Mouse (Mus musculus) neutrophil, adult 5-6 weeks (primary cell): ENCODE results near the gene Baiap2. TPM values are rescaled to one million over a fixed set of nuclear protein-coding genes. Genes with fewer than 3 reads are reported as not detected.

ENCODE experiments used
- ATAC-seq: fragments of 151-379, 151-347 bp; 2 replicates; pipeline ENCODE4 v1.8.0; 2017; ENCODE audit warnings: mild to moderate bottlenecking, moderate TSS enrichment; ENCODE audit not compliant: insufficient number of reproducible peaks, poor library complexity, low FRiP score, severe bottlenecking; ENCODE audit errors: extremely low read depth
- total RNA-seq: library from RNA; stranded (forward); fragments of 200-1000 nt; gene quantifications from 2 replicates; pipeline ENCODE4 v1.2.3, GENCODE M21; 2017

The Baiap2 gene
- total RNA-seq, 1 experiment from 2014 or later = 14.7 TPM

- no peak for ATAC-seq
Observed at GRCm38 (mm10) chr11:119997351-119997750, 54.8 kb downstream of the Baiap2 start.

DNA sequence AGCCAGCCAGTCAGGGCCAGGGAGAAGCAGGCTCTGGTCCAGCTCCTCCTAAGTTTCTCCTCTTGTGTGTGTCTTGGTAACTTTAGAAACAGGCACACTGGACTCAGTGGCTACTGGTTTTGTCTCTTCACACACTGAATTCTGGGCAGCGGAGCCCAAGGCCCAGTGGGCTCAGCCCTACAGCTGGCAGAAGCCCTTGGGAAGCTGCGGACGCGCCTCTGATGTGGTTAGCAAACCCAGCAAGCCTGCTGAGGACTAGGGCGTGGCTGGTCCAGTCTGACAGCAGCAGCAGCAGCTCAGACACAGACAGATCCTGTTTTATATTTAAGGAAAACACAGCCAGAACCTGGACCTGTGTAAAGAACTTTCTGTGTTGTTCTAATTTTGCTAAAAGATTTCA is 59.5 kb downstream of the Baiap2 start:
- no peak for ATAC-seq

GRCm38 (mm10) chr11:120002634-120003220 is 60.2 kb downstream of the Baiap2 start:
- no peak for ATAC-seq

DNA sequence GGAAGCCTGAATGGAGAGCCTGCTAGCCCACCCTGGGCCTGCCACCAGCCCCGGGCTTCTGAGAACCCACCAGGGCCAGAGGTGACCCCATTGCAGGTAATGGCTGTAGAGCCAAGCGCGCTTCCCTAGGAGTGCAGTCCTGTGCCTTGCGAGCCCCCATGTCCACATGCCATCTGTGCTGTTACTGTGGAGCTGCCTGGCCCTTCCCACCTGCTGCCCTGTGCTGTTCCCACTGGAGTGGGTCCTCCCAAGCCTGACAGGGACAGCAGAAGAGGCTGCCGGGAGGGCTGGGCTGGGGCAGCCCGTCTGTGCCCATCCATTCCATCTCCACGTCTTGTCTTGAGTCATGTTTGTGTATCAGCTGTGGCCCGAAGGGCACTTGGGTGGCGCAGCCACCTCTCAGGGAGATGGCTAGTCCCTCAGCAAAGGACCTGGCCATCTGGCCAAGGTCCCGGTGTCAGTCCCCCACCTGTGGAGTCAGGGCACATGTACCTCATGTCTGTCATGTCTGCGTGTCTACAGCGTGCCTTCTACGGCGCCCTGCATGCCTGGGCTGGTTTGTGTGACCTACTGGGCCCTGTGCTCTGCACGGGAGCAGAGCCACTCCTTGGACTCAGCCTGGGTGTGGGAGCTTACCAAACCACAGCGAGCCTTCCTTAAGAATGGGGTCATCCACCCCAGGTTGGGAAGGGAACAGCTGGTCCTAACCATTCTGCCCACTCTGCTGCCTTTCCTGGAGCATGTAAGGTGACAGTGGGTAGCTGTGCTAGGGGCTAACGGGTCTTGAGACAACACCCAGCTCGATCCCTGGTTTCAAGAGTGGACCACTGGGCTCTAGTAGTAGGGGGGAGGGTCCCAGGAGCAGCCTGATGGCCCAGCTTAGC is 63.1 kb downstream of the Baiap2 start:
- no peak for ATAC-seq

DNA sequence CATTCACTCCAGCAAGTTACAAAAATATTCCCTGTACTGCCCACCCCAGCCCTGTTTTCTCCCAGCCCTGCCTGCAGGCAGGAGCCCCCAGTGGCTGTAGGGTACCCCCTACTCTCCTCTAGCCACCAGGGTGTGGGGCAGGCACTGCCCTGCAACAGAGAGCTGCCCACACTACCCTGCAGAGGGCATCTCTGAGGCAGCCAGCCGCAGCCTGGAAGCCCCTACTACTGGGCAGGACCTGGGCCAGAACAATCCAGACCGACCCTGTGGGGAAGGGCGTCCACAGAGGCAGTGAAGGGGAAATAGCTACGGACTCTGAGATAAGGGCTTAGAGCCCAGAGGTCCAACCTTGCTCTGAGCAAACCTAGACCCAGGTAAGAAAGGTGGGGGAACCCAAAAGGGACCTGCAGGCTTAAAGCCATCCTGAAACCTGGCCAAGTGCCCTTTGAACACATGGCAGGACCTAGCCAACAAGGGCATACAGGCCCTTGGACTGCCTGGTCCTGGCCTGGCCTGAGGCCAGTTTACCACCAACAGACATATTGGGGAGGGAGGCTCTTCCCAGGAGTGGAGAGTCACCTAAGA is 65.0 kb downstream of the Baiap2 start:
- no peak for ATAC-seq

DNA sequence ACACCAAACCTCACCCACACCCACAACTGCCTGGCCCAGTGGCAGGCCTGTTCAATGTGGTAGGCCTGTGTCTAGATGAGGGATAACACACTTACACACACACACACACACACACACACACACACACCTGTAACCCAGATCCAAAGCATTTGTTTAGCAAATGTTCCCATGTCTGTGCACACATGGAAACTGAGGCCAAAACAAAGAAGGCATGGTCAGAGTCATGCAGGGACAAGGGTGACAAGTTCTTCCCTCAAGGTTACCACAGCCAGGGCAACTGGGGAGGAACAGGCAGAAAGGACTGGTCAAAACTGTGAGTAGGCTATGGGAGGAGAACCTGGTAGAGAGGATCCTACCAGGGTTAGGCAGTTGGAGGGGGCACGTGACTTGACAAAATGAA is 65.9 kb downstream of the Baiap2 start:
- ATAC-seq = no peak

GRCm38 (mm10) chr11:120008956-120009355 is 66.4 kb downstream of the Baiap2 start:
- ATAC-seq = no peak

DNA sequence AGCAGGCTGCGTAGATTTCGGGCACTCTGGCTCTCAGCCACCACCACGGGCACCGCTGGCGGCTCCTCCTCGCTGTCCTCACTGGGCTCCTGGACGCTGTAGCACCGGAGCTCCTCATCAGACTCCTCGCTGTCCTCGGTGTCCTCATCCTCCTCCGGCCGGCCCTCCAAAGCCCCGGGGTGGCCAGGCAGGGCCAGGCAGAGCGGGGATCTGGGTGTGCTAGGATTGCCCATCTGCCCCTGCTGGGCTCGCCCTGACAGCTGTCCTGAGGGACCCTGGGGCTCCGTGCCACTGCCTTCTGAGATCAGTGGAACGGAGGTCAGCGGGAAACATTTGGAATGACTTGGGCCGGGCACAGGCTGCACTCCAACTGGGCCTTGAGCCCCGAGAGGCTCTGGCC is 67.4 kb downstream of the Baiap2 start:
- ATAC-seq = no peak

- no peak for ATAC-seq
Observed at GRCm38 (mm10) chr11:120011114-120011760, 68.7 kb downstream of the Baiap2 start.

DNA sequence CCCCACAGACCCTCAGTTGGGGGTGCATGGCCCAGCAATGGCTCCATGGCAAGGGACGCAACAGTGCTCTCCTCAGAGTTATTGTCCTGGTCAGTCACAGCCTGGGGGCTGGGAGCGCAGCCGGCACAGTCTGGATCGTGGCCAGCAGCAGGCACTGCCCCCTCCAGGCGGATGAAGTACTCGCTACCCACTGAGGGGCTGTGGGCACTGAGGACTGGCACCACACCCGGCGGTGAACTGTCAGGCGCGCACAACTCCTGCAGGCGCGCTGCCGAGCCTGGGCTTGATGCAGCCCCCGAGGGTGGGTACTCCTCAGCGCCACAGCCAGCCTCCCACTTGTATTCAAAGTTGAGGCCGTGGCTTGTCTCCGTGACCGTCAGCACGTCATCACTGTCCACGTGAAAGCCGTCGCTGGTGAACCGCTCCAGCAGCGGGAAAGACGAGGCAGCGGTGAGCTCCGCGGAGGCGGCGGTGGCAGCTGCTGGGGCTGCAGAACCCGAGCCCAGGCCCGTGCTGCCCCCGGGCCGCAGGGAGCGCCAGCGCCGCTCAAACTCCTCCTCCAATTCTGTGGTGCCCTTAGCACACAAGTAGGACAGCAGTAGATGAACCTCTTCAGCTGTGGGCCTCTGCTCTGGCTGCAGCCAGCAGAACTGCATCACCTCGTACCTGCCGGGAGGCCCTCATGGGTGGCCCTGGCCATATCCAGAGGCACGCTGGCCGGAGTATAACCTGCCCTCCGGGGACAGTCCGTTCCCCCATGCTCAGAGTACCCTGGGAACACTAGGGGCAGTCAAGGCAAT is 69.4 kb downstream of the Baiap2 start:
- no peak for ATAC-seq

DNA sequence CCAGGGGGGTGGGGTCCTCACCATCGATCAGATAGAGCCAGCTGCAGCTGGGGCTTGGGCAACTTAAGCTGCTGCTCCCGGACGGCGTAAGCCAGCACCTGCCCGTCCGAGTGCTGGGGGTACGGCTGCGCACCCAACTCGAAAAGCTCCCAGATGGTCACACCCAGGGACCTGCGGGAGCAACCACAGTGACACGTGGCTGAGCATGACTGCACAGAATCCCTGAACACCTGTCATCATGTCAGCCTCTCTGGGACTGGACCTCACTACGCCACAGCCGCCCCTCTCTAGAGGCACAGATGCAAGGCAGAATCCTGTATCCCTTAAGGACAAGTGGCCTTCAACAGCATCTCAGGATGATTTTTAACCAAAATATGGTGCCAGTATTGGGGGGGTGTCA is 70.1 kb downstream of the Baiap2 start:
- no peak for ATAC-seq

DNA sequence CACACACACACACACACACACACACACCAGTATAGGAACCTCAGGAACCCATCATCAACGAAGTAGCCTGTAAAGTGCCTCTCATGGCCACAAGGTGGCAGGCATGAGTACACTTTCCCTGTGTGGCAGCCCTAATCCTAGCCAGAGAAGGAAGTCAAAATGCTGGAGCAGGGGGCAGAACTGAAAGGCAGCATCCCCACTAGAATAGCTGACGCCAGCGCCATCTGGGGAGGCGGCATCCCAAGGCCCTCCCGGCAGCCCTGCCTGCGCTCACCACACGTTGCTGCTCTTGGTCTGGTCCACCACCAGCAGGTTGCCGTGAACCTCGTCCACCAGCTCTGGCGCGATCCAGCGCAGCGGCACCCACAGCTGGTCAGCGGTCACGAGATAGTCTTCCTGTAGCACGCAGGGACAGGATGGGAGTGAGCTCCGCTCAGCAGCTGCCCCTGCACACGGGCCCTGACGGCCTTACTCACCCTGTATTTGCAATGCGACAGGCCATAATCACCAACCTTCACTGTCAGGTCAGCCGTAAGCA is 70.7 kb downstream of the Baiap2 start:
- peak; percentile 64 for ATAC-seq

GRCm38 (mm10) chr11:120014758-120015157 is 72.2 kb downstream of the Baiap2 start:
- ATAC-seq = no peak

DNA sequence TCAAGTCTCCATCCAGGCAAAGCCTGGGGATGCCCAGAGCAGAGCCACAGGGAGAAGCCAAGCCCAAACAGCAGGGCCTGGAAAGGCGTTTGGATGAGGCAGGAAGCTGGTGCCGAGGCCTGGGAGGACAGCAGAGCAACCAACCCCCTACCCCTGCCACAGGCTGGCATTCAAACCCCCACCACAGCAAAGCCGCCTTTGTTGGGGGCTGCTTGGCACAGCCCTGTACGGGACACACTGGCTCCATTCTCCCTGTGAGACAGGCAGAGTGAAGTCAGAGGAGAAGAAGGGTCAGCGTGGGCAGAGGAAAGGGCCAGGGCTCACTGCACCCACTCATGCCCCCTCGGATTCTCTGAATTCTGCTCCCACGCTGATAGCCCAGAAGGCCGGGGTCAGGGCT is 74.4 kb downstream of the Baiap2 start:
- no peak for ATAC-seq

DNA sequence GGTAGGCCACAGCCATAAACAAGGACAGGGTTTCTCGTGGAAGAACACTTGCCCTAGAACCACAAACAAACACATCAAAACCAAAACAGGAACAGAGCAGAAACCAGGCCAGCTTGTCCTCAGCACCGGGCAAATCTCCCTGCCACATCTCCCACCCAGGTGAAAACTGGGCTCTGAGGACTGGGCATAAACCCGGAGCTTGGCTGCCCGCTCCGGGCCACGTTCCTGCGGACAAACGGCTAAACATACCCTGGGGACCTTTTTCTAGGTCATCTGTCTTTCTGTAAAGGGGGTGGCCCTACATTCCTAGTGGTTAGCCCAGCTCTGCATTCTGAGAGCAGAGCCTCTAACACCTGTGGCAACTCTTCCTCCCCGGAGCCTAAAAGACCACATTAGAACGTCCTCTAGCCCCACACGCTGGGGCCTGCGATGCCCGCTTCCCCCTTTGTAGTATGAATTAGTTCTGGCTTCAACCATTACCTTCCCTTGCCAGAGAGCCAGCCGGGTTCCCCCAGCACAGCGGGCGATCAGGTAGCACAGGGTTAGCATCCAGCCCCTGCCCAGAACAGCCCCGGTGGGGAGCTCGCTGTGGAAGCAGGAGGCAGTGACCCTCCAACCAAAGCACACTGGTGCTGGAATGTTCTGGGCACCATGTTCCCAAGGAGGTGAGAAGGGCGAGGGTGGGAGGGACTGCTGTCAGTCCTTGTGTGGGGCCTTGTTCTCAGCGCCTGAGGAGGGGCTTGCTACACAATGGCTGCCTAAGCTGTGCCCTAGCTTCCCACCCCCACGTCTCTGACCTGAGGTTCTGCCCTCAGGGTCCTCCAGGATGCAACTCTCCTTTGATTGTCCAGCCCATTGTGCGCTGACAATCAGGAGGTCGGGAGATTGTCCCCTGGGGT is 77.2 kb downstream of the Baiap2 start:
- ATAC-seq = no peak

GRCm38 (mm10) chr11:120021367-120021766 is 78.8 kb downstream of the Baiap2 start:
- ATAC-seq = no peak

- ATAC-seq = no peak
Observed at GRCm38 (mm10) chr11:120022216-120022615, 79.7 kb downstream of the Baiap2 start.

DNA sequence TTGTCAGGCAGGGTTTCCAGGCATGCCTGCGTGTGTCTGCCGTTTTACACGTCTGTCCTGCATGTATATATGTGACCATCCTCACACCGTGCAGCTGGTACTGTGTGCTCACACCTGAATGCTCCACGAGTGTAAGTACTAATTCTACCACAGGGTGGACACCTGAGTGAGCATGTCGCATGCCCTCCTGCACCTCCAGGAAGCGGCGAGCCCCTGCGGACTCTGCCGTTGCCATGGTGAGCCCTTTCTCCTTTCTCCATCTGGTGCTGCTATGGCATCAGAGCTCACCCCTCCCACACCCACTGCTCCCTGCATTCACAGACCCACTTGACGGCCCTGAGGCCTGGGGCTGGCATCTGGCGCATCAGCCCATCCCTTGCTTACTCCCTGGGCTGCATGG is 80.3 kb downstream of the Baiap2 start:
- ATAC-seq = no peak
